Mouse (Mus musculus): ENCODE results near the gene Ccl11. TPM values are rescaled to one million over a fixed set of nuclear protein-coding genes. Genes with fewer than 3 reads are reported as not detected.
A peak's percentile ranks its signal among the peaks of the same experiment; 100 is the strongest.

Ccl11 gene
- polyA plus RNA-seq, 1 experiment from 2014 or later = not detected

DNA sequence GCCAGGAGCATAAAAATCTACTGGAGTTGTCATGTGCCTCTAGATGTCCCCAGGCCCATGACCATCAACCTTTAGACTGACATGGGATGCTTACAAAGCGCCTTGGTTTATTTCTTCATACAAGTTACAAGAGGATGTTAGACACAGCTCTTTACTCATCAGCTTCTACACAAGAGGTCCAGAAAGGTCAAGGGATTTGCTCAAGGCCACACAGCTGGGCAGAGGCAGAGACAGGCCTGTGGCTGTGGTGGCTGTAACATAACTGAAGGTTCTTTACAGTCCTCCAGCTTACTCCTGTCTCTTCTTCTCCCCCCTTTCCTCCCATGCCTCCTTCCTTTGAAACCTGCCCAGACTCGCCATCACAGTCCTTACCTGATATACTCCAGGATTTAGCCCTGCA is 27.5 kb upstream of the Ccl11 start:
- no peak for ATAC-seq (ENCODE audit: insufficient number of reproducible peaks, insufficient read depth, low FRiP score, low TSS enrichment, low read depth)
- Histone ChIP-seq H3K27ac (no peak overlapping the region), H3K27me3 (no peaks in the 10 kb centered on the region), H3K4me1 (replicated peaks) (peaks cover 3% of the 10 kb centered on the region; the same call in 1 of the 2 replicates), H3K9ac (replicated peaks) (no peak overlapping the region), H3K4me2 (no peak overlapping the region), H3K36me3 (no peaks in the 10 kb centered on the region), H3K4me3 (replicated peaks) (no peak overlapping the region), H3K9me3 (no peaks in the 10 kb centered on the region)
- 74% methylated on average over 2 of the region's 2 CpGs for WGBS

DNA sequence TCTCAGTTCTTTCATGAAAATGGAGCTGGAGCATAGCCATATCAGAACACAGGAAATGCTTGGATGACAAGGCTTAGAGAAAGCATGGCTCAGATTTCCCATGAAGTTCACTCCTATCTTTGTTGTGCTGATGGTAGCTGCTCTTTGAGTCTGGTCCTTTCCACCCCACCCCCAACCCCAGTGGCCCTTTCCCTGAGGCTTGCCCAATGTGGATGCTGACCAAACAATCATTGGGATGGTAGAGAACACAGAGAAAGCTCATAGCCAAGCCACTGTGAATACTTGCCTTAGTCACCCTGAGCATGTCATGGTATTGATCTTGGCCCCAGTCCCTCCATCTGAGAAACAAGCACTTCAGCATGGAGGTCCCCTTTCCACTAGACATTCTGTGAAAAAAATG is 25.5 kb upstream of the Ccl11 start:
- Histone ChIP-seq H3K4me2 (no peak overlapping the region), H3K4me1 (replicated peaks) (peaks cover 3% of the 10 kb centered on the region; the same call in 1 of the 2 replicates), H3K4me3 (replicated peaks) (no peak overlapping the region), H3K9ac (replicated peaks) (no peak overlapping the region), H3K9me3 (no peaks in the 10 kb centered on the region), H3K27me3 (no peaks in the 10 kb centered on the region), H3K36me3 (no peaks in the 10 kb centered on the region), H3K27ac (peak overlapping the region; percentile 69; the same call in 1 of the 2 replicates)
- no peak for ATAC-seq (ENCODE audit: insufficient number of reproducible peaks, insufficient read depth, low FRiP score, low TSS enrichment, low read depth)

DNA sequence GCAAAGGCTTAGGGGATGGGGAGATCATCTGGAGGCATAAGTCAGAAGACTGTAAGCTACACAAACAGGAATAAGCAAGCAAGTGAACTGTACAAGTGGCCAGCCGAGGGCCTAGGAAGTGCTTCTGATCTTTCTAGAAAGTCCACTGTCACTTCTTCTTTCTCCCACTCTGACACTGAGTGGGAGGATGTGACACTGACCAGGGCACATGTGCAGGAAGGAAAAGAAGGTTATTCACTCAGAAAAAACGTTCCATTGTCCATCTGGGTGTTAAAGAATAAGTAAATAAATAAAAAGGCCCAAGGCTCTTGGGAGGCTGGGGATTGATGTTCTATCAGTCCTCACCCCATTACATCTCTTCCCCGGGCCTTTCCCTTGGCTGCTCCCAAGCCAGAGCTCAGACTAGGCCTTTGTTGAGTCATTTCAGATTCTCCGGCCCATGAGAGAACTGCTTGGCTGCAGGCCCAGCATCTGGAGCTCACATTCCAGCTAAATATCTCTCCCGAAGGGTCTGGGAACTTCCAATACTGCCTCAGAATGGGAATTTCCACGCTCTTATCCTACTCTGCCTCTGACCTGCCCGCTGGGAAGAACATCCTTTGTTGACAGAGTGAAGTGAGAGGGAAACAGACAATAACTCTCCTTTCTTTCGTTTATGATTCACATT is 24.8 kb upstream of the Ccl11 start:
- Histone ChIP-seq H3K9ac (replicated peaks) (no peak overlapping the region), H3K4me3 (replicated peaks) (no peak overlapping the region), H3K36me3 (no peaks in the 10 kb centered on the region), H3K27me3 (no peaks in the 10 kb centered on the region), H3K9me3 (no peaks in the 10 kb centered on the region), H3K4me2 (no peak overlapping the region), H3K27ac (peak overlapping the region; percentile 69; the same call in 1 of the 2 replicates), H3K4me1 (replicated peaks) (peaks cover 3% of the 10 kb centered on the region; the same call in 1 of the 2 replicates)
- WGBS = 60% methylated on average over 8 of the region's 8 CpGs
- no peak for ATAC-seq (ENCODE audit: insufficient number of reproducible peaks, insufficient read depth, low FRiP score, low TSS enrichment, low read depth)

GRCm38 (mm10) chr11:82034446-82034845 is 23.2 kb upstream of the Ccl11 start:
- Histone ChIP-seq H3K27me3 (no peaks in the 10 kb centered on the region), H3K27ac (no peak overlapping the region), H3K9me3 (no peaks in the 10 kb centered on the region), H3K4me2 (no peak overlapping the region), H3K4me3 (replicated peaks) (no peak overlapping the region), H3K4me1 (replicated peaks) (peaks cover 3% of the 10 kb centered on the region; the same call in 1 of the 2 replicates), H3K36me3 (no peaks in the 10 kb centered on the region), H3K9ac (replicated peaks) (no peak overlapping the region)
- ATAC-seq (ENCODE audit: insufficient number of reproducible peaks, insufficient read depth, low FRiP score, low TSS enrichment, low read depth) = no peak
- 83% methylated on average over 7 of the region's 7 CpGs for WGBS

- no peak for ATAC-seq (ENCODE audit: insufficient number of reproducible peaks, insufficient read depth, low FRiP score, low TSS enrichment, low read depth)
- Histone ChIP-seq H3K4me1 (replicated peaks) (peaks cover 3% of the 10 kb centered on the region; the same call in 1 of the 2 replicates), H3K36me3 (no peaks in the 10 kb centered on the region), H3K9me3 (no peaks in the 10 kb centered on the region), H3K4me3 (replicated peaks) (no peak within 1 kb of the TSS), H3K27me3 (no peaks in the 10 kb centered on the region), H3K4me2 (no peak within 1 kb of the TSS), H3K9ac (replicated peaks) (no peak within 1 kb of the TSS), H3K27ac (no peak within 1 kb of the TSS)
- WGBS = 47% methylated on average over 5 of the region's 5 CpGs
These were observed 22.3 kb upstream of the Ccl11 start, which contains the start of gene Ccl2 for GRCm38 (mm10) chr11:82035356-82035755. Gene Ccl2 (plus strand): TSS chr11:82035571.

- Histone ChIP-seq H3K4me1 (replicated peaks) (peaks cover 3% of the 10 kb centered on the region; the same call in 1 of the 2 replicates), H3K9ac (replicated peaks) (no peak overlapping the region), H3K4me2 (no peak overlapping the region), H3K27ac (no peak overlapping the region), H3K36me3 (no peaks in the 10 kb centered on the region), H3K4me3 (replicated peaks) (no peak overlapping the region), H3K9me3 (no peaks in the 10 kb centered on the region), H3K27me3 (no peaks in the 10 kb centered on the region)
- ATAC-seq (ENCODE audit: insufficient number of reproducible peaks, insufficient read depth, low FRiP score, low TSS enrichment, low read depth) = no peak
- 92% methylated on average over 2 of the region's 2 CpGs for WGBS
These were observed 21.8 kb upstream of the Ccl11 start for GRCm38 (mm10) chr11:82035857-82036256.

DNA sequence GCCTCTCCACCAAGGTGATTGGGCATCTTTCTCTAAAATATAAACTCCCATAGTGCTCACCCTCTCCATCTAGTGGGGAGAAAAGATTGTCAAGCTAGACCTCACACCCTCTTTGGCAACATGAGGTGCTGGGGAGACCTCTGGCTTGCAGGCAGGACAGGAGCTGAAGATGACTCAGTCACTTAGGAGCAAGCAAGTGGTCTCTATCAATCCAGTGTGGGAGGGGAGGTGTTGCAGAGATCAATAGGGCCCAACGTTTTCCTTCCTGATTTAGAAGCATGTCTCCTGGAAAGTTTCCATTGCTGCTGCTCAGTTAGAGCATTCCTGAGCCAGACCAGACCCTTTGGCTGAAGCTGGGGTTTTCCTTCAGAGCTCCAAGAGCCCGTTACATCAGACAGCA is 19.1 kb upstream of the Ccl11 start, which contains the start of gene Gm17268:
TSS of gene Gm17268 (minus strand) at position 28 of the 400 bp plus-strand sequence.
- ATAC-seq (ENCODE audit: insufficient number of reproducible peaks, insufficient read depth, low FRiP score, low TSS enrichment, low read depth) = no peak
- Histone ChIP-seq H3K9ac (replicated peaks) (no peak within 1 kb of the TSS), H3K4me3 (replicated peaks) (no peak within 1 kb of the TSS), H3K27ac (no peak within 1 kb of the TSS), H3K9me3 (no peaks in the 10 kb centered on the region), H3K4me2 (no peak within 1 kb of the TSS), H3K27me3 (no peaks in the 10 kb centered on the region), H3K36me3 (no peaks in the 10 kb centered on the region), H3K4me1 (replicated peaks) (no peaks in the 10 kb centered on the region; the same call in 1 of the 2 replicates)
- WGBS = 29% methylated on average over 2 of the region's 2 CpGs

DNA sequence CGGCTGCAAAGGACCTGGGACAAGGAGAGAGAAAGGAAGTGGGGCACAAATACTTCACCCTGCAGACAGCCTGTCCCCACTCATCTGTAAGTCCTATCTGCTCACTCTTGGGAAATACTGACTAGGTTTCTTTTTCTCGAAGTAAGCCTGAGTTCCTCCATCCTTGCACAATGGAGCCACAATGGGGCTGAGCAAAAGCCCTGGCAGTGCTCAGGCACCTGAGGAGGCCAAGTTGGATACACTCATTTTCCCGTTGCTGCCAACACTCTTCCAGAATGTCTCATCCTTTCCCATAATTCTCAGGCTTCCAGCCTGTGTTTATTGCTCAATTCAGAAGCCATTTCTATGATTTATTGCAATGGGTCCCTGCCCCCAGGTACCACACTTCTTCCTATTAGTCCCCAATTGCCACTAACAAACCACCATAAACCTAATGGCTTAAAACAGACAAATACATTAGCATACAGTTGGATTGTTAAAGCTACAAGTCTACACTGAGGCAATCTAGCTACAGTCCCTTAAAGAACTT is 18.4 kb upstream of the Ccl11 start:
- no peak for ATAC-seq (ENCODE audit: insufficient number of reproducible peaks, insufficient read depth, low FRiP score, low TSS enrichment, low read depth)
- H3K36me3 ChIP-seq = no peaks in the 10 kb centered on the region
- H3K9me3 ChIP-seq = no peaks in the 10 kb centered on the region
- H3K4me1 ChIP-seq (replicated peaks) = no peaks in the 10 kb centered on the region; the same call in 1 of the 2 replicates
- WGBS = 61% methylated on average over 3 of the region's 3 CpGs
- no peak overlapping the region for H3K4me3 ChIP-seq (replicated peaks)
- no peaks in the 10 kb centered on the region for H3K27me3 ChIP-seq
- no peak overlapping the region for H3K4me2 ChIP-seq
- no peak overlapping the region for H3K27ac ChIP-seq
- H3K9ac ChIP-seq (replicated peaks) = no peak overlapping the region

DNA sequence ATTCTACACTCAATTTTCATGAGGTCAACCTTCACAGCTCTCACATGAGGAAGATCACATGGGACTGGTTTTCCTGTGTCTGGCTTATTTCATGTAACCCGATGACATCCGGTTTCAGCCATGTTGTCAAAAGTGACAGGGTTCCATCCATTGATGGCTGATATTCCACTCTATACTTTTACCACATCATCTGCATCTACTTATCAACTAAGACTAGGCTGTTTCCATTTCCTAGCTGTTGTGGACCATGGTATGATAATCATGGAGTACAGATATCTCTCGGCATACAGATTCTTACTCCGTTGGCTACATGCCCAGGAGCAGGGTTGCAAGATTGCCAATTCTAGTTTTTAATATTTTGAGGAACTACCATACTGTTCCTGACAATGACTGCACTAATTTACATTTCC is 15.9 kb upstream of the Ccl11 start:
- Histone ChIP-seq H3K27me3 (no peaks in the 10 kb centered on the region), H3K4me2 (no peak overlapping the region)
- WGBS = 95% methylated on average over 4 of the region's 4 CpGs

GRCm38 (mm10) chr11:82045471-82045870 is 12.2 kb upstream of the Ccl11 start, which contains the start of gene Ccl7:
Gene Ccl7 (plus strand): TSS chr11:82045712.
- Histone ChIP-seq H3K27me3 (no peaks in the 10 kb centered on the region), H3K4me1 (replicated peaks) (no peaks in the 10 kb centered on the region), H3K9me3 (no peaks in the 10 kb centered on the region), H3K9ac (replicated peaks) (no peak within 1 kb of the TSS), H3K27ac (no peak within 1 kb of the TSS), H3K4me2 (no peak within 1 kb of the TSS), H3K36me3 (no peaks in the 10 kb centered on the region), H3K4me3 (replicated peaks) (no peak within 1 kb of the TSS)
- WGBS = 78% methylated on average over 3 of the region's 3 CpGs
- no peak for ATAC-seq (ENCODE audit: insufficient number of reproducible peaks, insufficient read depth, low FRiP score, low TSS enrichment, low read depth)

More for the DNA sequence above, 15.9 kb upstream of the Ccl11 start:
- Histone ChIP-seq H3K9me3 (no peaks in the 10 kb centered on the region), H3K36me3 (no peaks in the 10 kb centered on the region), H3K27ac (no peak overlapping the region), H3K4me3 (replicated peaks) (no peak overlapping the region), H3K9ac (replicated peaks) (no peak overlapping the region), H3K4me1 (replicated peaks) (no peaks in the 10 kb centered on the region)
- no peak for ATAC-seq (ENCODE audit: insufficient number of reproducible peaks, insufficient read depth, low FRiP score, low TSS enrichment, low read depth)

DNA sequence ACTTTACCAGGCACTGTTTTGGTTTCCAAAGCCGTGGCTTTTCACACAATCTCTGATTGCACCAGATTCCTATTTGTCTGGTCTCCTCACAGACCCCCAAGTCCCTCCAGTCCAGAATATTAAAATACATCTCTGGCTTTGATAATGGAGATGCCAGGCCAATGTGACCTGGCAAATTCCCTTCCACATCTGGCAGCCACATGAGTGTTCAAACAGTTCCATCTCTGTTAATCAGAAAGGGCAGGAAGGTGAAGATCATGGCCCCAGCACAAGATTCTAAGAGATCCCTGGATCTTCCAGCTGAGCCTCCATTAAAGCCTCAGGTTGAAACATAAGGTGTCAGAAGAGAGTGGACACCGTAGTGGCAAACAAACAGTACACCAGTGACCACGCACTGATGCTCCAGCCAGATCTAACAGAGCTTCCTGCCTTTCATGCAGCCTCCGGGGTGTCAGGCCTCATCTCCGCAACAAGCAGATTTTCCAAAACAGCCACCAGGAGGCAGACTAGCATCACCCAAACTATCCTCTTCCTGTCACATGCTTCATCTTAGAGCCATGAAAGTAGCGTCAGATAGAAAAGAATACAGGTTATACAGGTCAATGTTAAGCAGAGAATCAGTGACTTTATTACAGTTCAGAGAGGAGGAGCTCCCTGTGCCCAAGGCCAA is 9.7 kb upstream of the Ccl11 start:
- no peak overlapping the region for H3K4me2 ChIP-seq
- H3K27ac ChIP-seq = no peak overlapping the region
- no peak for ATAC-seq (ENCODE audit: insufficient number of reproducible peaks, insufficient read depth, low FRiP score, low TSS enrichment, low read depth)
- H3K4me3 ChIP-seq (replicated peaks) = no peak overlapping the region
- WGBS = 26% methylated on average over 6 of the region's 6 CpGs
- no peaks in the 10 kb centered on the region for H3K4me1 ChIP-seq (replicated peaks)
- H3K36me3 ChIP-seq = no peaks in the 10 kb centered on the region
- no peaks in the 10 kb centered on the region for H3K27me3 ChIP-seq
- no peaks in the 10 kb centered on the region for H3K9me3 ChIP-seq
- H3K9ac ChIP-seq (replicated peaks) = no peak overlapping the region
